Mouse (Mus musculus) Muller cell, postnatal 12 days (primary cell): ENCODE results near the gene Nmt2.

Experiments
- DNase-seq: peaks from one replicate; pipeline ENCODE4 v3.0.0-alpha.2; 2015; ENCODE audit errors: inconsistent ontology term

Gene Nmt2

DNA sequence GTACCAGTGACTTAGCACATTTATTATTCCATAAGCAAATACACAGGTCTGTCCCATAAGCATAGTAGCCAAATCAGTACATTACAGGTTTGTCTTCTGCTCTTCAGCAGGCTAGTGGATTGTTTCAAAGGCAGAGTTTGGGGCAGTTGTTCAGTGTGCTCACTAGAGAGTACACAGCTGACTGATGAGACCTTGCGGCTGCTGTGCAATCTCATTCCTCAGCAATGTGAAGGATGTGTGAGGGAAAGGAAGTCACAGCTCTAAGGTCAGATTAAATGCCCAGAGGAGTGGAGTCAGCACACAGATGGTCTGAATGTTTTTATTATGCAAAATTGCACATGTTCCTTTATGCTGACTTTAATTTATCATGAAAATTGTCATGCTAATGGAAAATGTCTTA, 42.5 kb downstream of the Nmt2 start:
- no peak for DNase-seq

DNA sequence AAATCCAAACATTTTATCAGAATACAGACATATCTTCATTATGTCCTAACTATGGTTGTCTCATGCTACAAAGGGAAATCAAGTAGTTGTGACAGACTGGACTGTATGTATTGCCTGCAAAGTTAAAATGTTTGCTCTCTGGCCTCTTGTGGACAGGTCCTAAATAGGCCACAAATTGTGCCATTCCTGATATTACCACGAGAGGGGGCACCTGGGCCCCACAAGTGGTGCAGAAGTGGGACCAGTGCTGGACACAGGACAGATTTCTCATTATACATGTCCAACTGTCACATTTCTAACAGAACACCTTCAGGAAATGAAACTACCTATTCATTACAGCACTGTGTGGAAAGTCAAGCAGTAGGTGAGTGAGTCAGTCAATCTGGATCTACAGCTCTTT, 43.3 kb downstream of the Nmt2 start:
- peak; percentile 66 for DNase-seq

GRCm38 (mm10) chr2:3331071-3331703, 47.2 kb downstream of the Nmt2 start:
- DNase-seq: no peak

GRCm38 (mm10) chr2:3332056-3332455, 48.0 kb downstream of the Nmt2 start:
- no peak for DNase-seq

- peak; percentile 96 for DNase-seq
Measured at GRCm38 (mm10) chr2:3332484-3333242, 48.7 kb downstream of the Nmt2 start, which contains the start of gene Rpp38. Rpp38 (minus strand) TSS chr2:3332643.

GRCm38 (mm10) chr2:3333761-3334160, 49.7 kb downstream of the Nmt2 start:
- no peak for DNase-seq

DNA sequence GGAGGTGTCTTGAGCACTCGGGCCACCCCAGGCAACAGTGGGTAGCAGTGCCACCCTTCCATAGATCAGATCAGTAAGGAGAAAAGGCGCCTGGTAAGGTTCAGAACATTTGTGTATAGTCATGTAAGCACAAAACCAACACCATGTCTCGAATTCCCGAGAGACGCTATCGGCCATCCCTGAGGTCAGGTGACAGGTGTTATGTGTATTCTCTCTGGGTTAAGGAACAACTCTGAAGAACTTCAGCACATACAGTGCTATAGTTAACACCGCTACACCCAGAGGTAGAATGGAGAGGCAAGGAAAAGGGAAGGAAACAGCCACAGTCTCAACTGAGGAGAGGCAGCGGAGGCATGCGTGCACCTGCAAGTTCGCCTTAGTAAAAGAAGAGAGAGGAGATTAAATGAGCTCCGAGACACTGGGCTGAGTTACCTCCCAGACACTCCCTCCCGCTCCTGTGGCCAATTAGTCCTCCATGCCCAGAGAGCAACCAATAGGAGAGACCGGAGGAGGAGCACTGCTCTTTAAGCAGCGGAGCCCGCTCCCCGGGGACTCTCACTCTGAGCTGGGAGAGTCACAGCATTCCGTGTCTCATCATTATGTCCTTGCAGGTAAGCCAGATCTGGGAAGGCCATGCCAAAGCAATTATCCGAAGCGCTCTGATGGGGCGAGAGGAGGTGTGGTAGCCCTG, 51.7 kb downstream of the Nmt2 start, which contains the start of gene Acbd7:
Acbd7 (plus strand) TSS at position 558 of the 691 bp plus-strand sequence.
- DNase-seq: peak; percentile 78

DNA sequence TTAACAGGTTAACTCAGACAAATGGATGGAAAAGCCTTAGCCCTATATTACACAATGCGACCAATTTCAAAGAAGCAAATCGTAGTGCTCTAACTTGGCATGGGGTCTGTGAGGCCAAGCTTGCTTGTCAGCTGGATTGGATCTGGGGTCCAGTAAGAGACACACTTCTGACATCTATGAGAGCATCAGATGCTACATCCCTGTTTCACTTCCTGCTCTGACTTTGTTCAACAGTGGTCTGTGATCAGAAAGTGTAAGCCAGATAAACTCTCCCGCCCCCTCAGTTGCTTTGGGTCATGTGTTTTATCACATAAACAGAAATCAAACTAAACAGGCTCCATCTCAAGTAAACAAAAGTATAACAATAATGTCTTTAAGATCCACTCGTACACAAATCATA, 64.4 kb downstream of the Nmt2 start:
- no peak for DNase-seq

GRCm38 (mm10) chr2:3348919-3349318, 64.9 kb downstream of the Nmt2 start:
- peak; percentile 25 for DNase-seq

- DNase-seq: no peak
Measured at GRCm38 (mm10) chr2:3353160-3353559, 69.1 kb downstream of the Nmt2 start.

DNA sequence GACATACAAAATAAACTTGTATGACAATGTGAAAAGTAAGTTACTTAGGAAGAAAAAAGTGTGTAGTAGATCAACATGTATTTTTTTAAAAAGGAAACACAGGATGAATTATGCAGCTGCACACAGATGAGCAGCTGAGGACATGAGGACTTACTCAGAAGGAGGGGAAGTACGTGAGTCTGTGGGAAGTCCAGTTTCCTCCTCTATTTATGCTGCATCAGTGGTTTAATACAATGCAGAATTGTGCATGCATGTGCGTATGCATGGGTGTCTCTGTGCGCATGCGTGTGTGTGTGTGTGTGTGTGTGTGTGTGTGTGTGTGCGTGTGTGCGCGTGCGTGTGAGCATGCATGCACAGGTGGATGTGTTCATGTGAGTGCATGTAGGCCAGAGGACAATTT, 71.8 kb downstream of the Nmt2 start:
- DNase-seq: no peak

- no peak for DNase-seq
Measured at GRCm38 (mm10) chr2:3356311-3356710, 72.3 kb downstream of the Nmt2 start.

DNA sequence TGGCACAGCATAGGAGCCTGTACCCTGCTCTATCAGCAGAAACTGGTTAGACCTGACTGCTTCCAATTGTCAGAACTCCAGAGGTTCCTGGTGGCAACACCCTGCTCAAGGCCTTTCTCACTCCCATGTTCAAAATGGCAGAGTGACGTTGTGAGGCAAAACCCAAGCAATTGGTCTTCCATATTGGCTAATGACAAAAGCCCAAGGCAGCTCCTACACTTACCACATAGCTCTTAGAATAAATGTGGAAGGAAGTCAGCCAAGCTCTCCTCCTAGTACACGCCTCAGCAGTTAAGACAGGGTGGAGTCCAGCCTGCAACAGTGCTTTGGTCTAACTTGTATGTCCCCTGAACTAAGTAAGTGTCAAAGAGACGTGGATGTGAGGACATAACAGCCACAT, 73.9 kb downstream of the Nmt2 start:
- no peak for DNase-seq

DNA sequence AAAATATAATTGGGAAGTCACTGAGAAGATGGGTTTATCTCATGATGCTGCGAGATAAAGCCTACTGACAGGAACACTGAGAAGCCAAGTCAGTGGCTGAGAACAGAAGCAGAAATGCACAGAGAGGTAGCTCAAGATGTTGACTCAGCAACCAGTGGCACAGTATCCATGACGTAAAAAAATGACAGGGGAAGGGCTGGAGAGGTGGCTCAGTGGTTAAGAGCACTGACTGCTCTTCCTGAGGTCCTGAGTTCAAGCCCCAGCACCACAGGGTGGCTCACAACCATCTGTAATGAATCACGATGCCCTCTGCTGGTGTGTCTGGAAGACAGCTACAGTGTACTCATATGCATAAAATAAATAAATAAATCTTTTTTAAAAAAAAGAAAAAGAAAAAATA, 77.1 kb downstream of the Nmt2 start:
- DNase-seq: no peak

DNA sequence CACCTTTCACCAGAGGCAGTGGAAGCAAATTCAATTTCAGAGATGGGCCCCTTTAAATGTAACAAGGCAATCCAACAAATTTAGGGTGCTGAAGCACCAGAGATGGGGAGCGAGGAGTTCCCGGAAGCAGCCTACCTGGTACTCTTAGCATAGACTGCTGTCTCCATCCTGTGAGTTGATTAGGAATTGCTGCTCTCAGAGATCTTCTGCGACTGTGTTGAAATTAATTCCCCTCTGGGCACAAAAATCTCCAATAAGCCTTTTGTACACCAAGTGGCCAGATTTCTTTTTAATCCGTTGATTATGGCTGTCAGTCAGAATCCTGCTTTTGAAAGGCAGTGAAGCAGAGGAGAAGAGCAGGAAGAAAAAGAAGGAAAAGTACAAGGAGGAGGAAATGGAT, 81.1 kb downstream of the Nmt2 start:
- DNase-seq: no peak
